Mouse (Mus musculus) kidney, adult 2 months (tissue): Measurements from ENCODE around the gene Gabbr2. TPM values are rescaled to one million over a fixed set of nuclear protein-coding genes. Genes with fewer than 3 reads are reported as not detected.

ENCODE experiments used
- DNase-seq: peaks from one replicate; pipeline ENCODE4 v3.0.0; 2021
- H3K27ac ChIP-seq: fragments of 200-500 bp; 2 replicates; pipeline ENCODE4 v1.5.1; 2012; ENCODE audit warnings: low read depth, low read length, control low read depth, inconsistent platforms; ENCODE audit not compliant: insufficient read depth
- H3K27me3 ChIP-seq: fragments of 200-500 bp; replicated peaks from 2 replicates; pipeline ENCODE4 v1.6.1; 2012; ENCODE audit warnings: mild to moderate bottlenecking, moderate library complexity, low read length, inconsistent platforms; ENCODE audit not compliant: control insufficient read depth, insufficient read depth
- H3K36me3 ChIP-seq: fragments of 200-500 bp; 2 replicates; pipeline ENCODE4 v1.6.1; 2012; ENCODE audit warnings: mild to moderate bottlenecking, moderate library complexity, low read length, inconsistent platforms; ENCODE audit not compliant: control insufficient read depth, insufficient read depth
- H3K4me1 ChIP-seq: fragments of 200-500 bp; 2 replicates; pipeline ENCODE4 v1.6.1; 2011; ENCODE audit warnings: low read length; ENCODE audit not compliant: control insufficient read depth, insufficient read depth
- H3K4me3 ChIP-seq: fragments of 200-500 bp; 2 replicates; pipeline ENCODE4 v1.5.1; 2011; ENCODE audit warnings: mild to moderate bottlenecking, low read depth, low read length, control low read depth; ENCODE audit not compliant: insufficient read depth
- CTCF ChIP-seq: fragments of 200-500 bp; conservative IDR thresholded peaks from 2 replicates; pipeline ENCODE4 v1.5.1; 2011; ENCODE audit warnings: low read depth, mild to moderate bottlenecking, control low read depth, low read length, moderate library complexity, mixed read lengths; ENCODE audit not compliant: insufficient read depth, insufficient read length
- POLR2A ChIP-seq: fragments of 200-500 bp; IDR thresholded peaks from one replicate; pipeline ENCODE4 v1.6.1; 2011; ENCODE audit warnings: low read depth, low read length, control low read depth
- WGBS: fragments of 180-500 bp; shearing (Covaris S2); methylation state at CpG from one replicate; pipeline ENCODE4 v1.1.7; 2018; 5-methylcytosine and 5-hydroxymethylcytosine counted together
- polyA plus RNA-seq: library from polyadenylated mRNA; depleted of rRNA; stranded (reverse); fragments of >200 nt; gene quantifications from 2 replicates; pipeline ENCODE4 v1.2.3, GENCODE M21; 2012

The Gabbr2 gene
- polyA plus RNA-seq, 1 experiment, result 0.28 TPM

DNA sequence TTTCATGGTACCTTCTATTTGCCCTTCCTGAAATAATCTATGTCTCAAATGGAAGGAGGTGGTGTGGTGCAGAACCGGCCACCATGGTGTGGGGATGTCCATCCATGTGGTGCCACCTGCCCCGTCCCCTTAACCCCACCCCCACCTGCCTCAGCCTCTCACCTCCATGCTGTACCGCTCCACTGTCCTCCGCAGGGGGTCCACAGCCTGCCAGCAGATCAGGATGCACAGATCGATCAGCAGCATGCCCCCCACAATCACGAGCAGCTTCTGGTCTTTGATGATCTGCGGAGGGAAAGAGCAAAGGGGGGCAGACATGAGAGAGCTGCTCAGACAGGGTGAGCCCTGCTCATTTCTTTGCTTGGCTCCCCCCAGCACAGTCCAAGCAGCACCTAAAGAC is 273.0 kb downstream of the Gabbr2 start:
- Histone ChIP-seq H3K27ac (no peak overlapping the region), H3K27me3 (no peaks in the 10 kb centered on the region)
- TF ChIP-seq CTCF, result no peak
- TF ChIP-seq POLR2A, result no peak

DNA sequence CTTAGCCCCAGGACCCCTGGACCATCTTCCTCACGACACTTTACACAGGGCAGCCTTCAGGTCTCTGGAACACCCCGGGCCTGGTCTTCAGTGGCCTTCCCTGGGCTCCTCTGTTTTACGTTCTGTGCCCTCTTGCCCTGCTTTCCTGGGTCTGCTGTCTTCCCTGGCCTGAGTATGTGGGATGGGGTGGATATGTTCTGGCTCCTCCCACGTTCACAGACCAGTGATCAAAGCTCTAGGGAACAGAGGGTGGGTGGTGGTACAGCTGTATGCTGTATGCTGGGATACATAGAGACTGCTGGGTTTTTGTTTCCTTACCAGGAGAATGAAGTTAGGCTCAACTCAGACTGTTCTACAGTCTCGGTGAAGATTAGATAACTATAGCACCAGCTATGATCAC is 274.5 kb downstream of the Gabbr2 start:
- Histone ChIP-seq H3K4me1 (no peaks in the 10 kb centered on the region), H3K27me3 (no peaks in the 10 kb centered on the region), H3K27ac (no peak overlapping the region), H3K4me3 (no peak overlapping the region), H3K36me3 (no peaks in the 10 kb centered on the region)
- 27% methylated on average over 5 of the region's 5 CpGs for WGBS
- DNase-seq, result no peak
- TF ChIP-seq CTCF, result no peak
- TF ChIP-seq POLR2A, result no peak

More for the DNA sequence above, 273.0 kb downstream of the Gabbr2 start:
- H3K4me1 ChIP-seq, result no peaks in the 10 kb centered on the region
- WGBS, result 61% methylated on average over 7 of the region's 7 CpGs
- H3K36me3 ChIP-seq, result no peaks in the 10 kb centered on the region
- DNase-seq, result no peak
- no peak overlapping the region for H3K4me3 ChIP-seq

DNA sequence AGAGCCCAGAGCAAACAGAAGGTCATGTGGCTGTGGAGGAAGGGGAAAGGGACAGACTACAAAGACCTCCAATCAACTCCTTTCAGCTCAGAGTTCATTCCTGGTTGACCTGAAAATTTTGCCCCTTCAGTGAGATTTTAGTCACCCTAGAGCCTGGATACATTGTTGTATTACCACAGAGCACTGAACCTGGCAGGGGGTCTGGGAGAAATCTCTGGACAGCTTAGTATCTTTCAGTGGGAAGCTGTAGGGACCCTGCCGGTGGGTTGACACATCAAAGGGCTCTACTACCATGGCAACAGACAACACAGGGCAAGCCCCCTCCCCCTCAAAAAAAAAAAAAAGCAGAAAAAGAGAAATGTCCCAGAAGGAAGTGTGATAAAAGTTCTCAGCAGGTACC is 275.3 kb downstream of the Gabbr2 start:
- no peaks in the 10 kb centered on the region for H3K27me3 ChIP-seq
- H3K27ac ChIP-seq, result no peak overlapping the region
- no peaks in the 10 kb centered on the region for H3K4me1 ChIP-seq
- H3K36me3 ChIP-seq, result no peaks in the 10 kb centered on the region
- 17% methylated on average over 1 of the region's 1 CpGs for WGBS
- TF ChIP-seq POLR2A (no peak), CTCF (no peak)
- H3K4me3 ChIP-seq, result no peak overlapping the region
- DNase-seq, result no peak

DNA sequence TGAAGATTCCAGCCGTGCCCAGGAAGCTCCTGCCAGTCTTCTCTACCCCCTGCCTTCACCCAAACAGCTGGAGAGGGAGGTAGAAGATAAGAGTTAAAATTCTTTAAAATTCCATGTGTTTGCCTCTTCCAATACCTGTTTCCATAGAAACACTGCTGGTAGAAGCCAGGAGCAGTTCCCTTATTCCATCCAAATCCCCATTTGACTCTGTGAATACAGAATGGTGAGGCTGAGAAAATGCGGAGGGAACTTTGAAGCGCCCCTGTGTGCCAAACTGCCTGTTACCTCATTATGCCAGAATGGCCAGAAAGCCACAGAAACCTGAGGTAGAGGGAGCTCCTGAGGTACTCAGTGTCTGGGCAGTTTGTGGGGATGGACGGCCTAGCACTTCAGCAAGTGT is 281.1 kb downstream of the Gabbr2 start:
- Histone ChIP-seq H3K27me3 (no peaks in the 10 kb centered on the region), H3K36me3 (no peaks in the 10 kb centered on the region), H3K4me3 (no peak overlapping the region), H3K27ac (no peak overlapping the region), H3K4me1 (no peaks in the 10 kb centered on the region)
- no peak for DNase-seq
- TF ChIP-seq POLR2A (no peak), CTCF (no peak)
- 82% methylated on average over 4 of the region's 4 CpGs for WGBS

DNA sequence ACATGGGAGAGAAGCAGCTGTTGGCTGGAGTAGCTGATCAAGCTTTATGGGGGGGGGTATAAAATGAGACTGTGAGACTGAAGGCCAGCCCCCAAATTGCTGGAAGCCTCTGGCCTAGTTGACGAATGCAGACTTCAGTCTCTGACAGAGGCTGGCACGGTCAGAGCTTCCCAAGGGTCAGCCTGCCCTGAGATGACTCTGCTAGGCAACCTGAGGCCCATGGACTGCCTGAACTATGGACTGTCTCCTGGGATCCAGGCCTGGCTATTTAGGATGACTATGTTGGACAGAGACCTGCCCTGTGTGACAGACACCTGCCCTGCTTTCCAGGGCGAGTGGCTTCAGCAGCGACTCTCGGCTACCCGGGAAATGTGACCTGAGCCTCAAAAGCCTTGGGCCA is 281.7 kb downstream of the Gabbr2 start:
- H3K36me3 ChIP-seq, result no peaks in the 10 kb centered on the region
- no peak overlapping the region for H3K27ac ChIP-seq
- no peak for TF ChIP-seq POLR2A
- no peak for TF ChIP-seq CTCF
- WGBS, result 70% methylated on average over 6 of the region's 6 CpGs
- no peaks in the 10 kb centered on the region for H3K27me3 ChIP-seq
- no peak overlapping the region for H3K4me3 ChIP-seq
- no peaks in the 10 kb centered on the region for H3K4me1 ChIP-seq
- peak; percentile 7 for DNase-seq

DNA sequence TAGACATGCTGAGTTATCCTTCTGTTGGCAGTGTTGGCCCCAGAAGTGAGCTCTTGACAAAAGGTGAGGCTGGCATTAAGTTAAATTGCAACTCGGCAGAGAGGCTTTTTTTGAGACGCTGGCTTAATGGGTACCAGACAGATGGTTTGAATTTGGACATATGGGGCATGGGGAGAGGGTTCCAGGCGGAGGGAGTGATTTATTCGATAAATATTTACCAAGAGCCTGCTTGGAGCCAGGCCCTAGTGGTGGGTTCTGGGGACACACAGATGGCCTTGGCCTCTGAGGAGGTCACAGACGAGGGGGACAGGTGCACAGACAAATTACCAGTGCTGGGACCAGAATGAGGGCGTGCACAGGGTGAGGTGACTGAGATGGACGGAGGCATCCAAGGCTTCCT is 282.2 kb downstream of the Gabbr2 start:
- no peaks in the 10 kb centered on the region for H3K4me1 ChIP-seq
- TF ChIP-seq CTCF (no peak), POLR2A (no peak)
- 68% methylated on average over 7 of the region's 7 CpGs for WGBS
- DNase-seq, result no peak
- no peak overlapping the region for H3K27ac ChIP-seq
- no peaks in the 10 kb centered on the region for H3K36me3 ChIP-seq
- no peaks in the 10 kb centered on the region for H3K27me3 ChIP-seq
- no peak overlapping the region for H3K4me3 ChIP-seq

DNA sequence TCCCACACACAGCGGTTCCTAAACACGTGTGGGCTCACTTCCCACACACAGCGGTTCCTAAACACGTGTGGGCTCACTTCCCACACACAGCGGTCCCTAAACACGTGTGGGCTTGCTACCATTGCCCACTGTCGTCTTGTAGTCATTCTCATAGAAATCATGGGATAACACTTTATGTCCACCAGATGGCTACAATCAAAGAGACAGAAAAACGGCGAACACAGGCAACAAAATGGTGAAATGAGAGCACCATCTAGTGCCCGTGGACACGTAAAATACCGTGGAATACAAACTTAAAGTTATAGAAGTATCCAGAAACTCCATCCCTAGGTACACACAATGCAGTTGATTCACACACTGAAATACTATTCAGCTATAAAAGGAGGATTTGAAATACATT is 285.9 kb downstream of the Gabbr2 start:
- H3K36me3 ChIP-seq, result no peaks in the 10 kb centered on the region
- no peaks in the 10 kb centered on the region for H3K4me1 ChIP-seq
- no peak overlapping the region for H3K4me3 ChIP-seq
- TF ChIP-seq CTCF, result no peak
- TF ChIP-seq POLR2A, result no peak
- 55% methylated on average over 12 of the region's 12 CpGs for WGBS
- no peak overlapping the region for H3K27ac ChIP-seq
- H3K27me3 ChIP-seq, result no peaks in the 10 kb centered on the region
- peak; percentile 8 for DNase-seq

DNA sequence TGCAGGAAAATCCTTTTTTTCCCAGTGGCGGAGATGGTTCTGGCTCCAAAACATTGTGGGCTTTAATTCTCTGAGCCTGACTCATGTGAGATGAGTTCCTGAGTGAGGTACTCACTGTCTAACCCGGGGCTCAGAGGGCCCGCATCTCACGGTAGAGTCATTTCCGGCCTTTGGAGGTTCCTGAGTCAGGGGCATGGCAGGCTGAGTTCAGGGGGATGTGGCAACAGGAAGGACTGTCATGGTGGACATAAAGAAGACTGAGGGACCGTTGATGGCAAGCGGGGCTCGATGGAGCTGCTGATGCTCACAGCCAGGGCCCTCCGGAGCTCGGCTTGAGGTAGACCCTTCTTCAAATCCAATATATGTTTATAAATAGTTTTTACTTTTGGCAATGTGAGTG is 288.5 kb downstream of the Gabbr2 start:
- 87% methylated on average over 10 of the region's 10 CpGs for WGBS
- Histone ChIP-seq H3K27ac (no peak overlapping the region), H3K27me3 (no peaks in the 10 kb centered on the region), H3K36me3 (no peaks in the 10 kb centered on the region), H3K4me1 (no peaks in the 10 kb centered on the region), H3K4me3 (no peak overlapping the region)
- no peak for DNase-seq
- no peak for TF ChIP-seq CTCF
